Mouse (Mus musculus) limb, embryonic 14.5 days (tissue): Measurements from ENCODE around the gene Rex1bd. TPM values are rescaled to one million over a fixed set of nuclear protein-coding genes. Genes with fewer than 3 reads are reported as not detected.

Experiments used
- ATAC-seq: fragments of 200-750 bp; cut with Nextera tagmentation; 2 replicates; pipeline ENCODE4 v1.8.0; 2017; ENCODE audit warnings: low read depth, moderate number of reproducible peaks, moderate TSS enrichment; ENCODE audit not compliant: low FRiP score
- DNase-seq: peaks from one replicate; pipeline ENCODE4 v3.0.0-alpha.2; 2015; ENCODE audit warnings: low spot score
- H3K27ac ChIP-seq: fragments of 300-500 bp; sonication (generic); replicated peaks from 2 replicates; pipeline ENCODE4 v1.5.1; 2014; ENCODE audit warnings: low read depth, mild to moderate bottlenecking, low read length, moderate library complexity, mixed read lengths
- H3K27me3 ChIP-seq: fragments of 300-500 bp; sonication (generic); 2 replicates; pipeline ENCODE4 v1.6.1; 2014; ENCODE audit warnings: low read length, mixed read lengths; ENCODE audit not compliant: control insufficient read depth, insufficient read depth
- H3K36me3 ChIP-seq: fragments of 300-500 bp; sonication (generic); 2 replicates; pipeline ENCODE4 v1.6.1; 2014; ENCODE audit warnings: mild to moderate bottlenecking, low read length, moderate library complexity, mixed read lengths; ENCODE audit not compliant: control insufficient read depth, insufficient read depth
- H3K4me1 ChIP-seq: fragments of 300-500 bp; sonication (generic); 2 replicates; pipeline ENCODE4 v1.6.1; 2014; ENCODE audit warnings: antibody characterized with exemption, low read length, mixed read lengths; ENCODE audit not compliant: control insufficient read depth, insufficient read depth
- H3K4me2 ChIP-seq: fragments of 300-500 bp; sonication (generic); replicated peaks from 2 replicates; pipeline ENCODE4 v1.6.1; 2014; ENCODE audit warnings: low read depth, mild to moderate bottlenecking, low read length, moderate library complexity; ENCODE audit not compliant: severe bottlenecking
- H3K4me3 ChIP-seq: fragments of 300-500 bp; sonication (generic); replicated peaks from 2 replicates; pipeline ENCODE4 v1.5.1; 2014; ENCODE audit warnings: low read length
- H3K9ac ChIP-seq: fragments of 300-500 bp; sonication (generic); 2 replicates; pipeline ENCODE4 v1.6.1; 2014; ENCODE audit warnings: mild to moderate bottlenecking, low read depth, low read length, moderate library complexity; ENCODE audit not compliant: severe bottlenecking
- H3K9me3 ChIP-seq: fragments of 300-500 bp; sonication (generic); 2 replicates; pipeline ENCODE4 v1.6.1; 2016; ENCODE audit warnings: low read length; ENCODE audit not compliant: control insufficient read depth
- POLR2A ChIP-seq: fragments of 200-500 bp; IDR thresholded peaks from 2 replicates; pipeline ENCODE4 v1.8.0; 2012; ENCODE audit warnings: inconsistent platforms, mild to moderate bottlenecking, moderate library complexity, borderline replicate concordance; ENCODE audit not compliant: insufficient read depth, insufficient read length; ENCODE audit errors: extremely low read depth
- WGBS: fragments of 180-500 bp; shearing (Covaris S2); extraction: QIAGEN DNeasy Blood & Tissue Kit; methylation state at CpG from one replicate; pipeline ENCODE4 v1.1.7; 2014; 5-methylcytosine and 5-hydroxymethylcytosine counted together
- polyA plus RNA-seq, 2 experiments: library from polyadenylated mRNA; depleted of rRNA in 1 of 2; stranded (reverse) in 1 of 2; unstranded in 1 of 2; fragments of >200 nt; fragmentation: Nextera tagmentation in 1 of 2; extraction: Ambion mirVana in 1 of 2; gene quantifications; 2 replicates each; pipeline versions ENCODE4 v1.2.1 to v1.2.3; 2012 to 2014

Rex1bd gene
- polyA plus RNA-seq, 2 experiments, result 152 to 154 TPM

- no peak overlapping the region for H3K9ac ChIP-seq
- no peak overlapping the region for H3K27ac ChIP-seq
- H3K27me3 ChIP-seq, result no peaks in the 10 kb centered on the region
- ATAC-seq (no peak), DNase-seq (no peak)
- H3K4me3 ChIP-seq, result no peak overlapping the region
- H3K4me2 ChIP-seq, result no peak overlapping the region
- WGBS, result 90% methylated on average over 10 of the region's 10 CpGs
- TF ChIP-seq POLR2A, result no peak
- no peaks in the 10 kb centered on the region for H3K36me3 ChIP-seq
- H3K9me3 ChIP-seq, result no peaks in the 10 kb centered on the region
- H3K4me1 ChIP-seq, result no peaks in the 10 kb centered on the region
Observed at GRCm38 (mm10) chr8:70549412-70550184, 43.0 kb upstream of the Rex1bd start.

GRCm38 (mm10) chr8:70547762-70548161 lies 41.2 kb upstream of the Rex1bd start:
- no peak overlapping the region for H3K9ac ChIP-seq
- H3K27ac ChIP-seq, result no peak overlapping the region
- H3K36me3 ChIP-seq, result no peaks in the 10 kb centered on the region
- H3K9me3 ChIP-seq, result no peaks in the 10 kb centered on the region
- no peak overlapping the region for H3K4me3 ChIP-seq
- no peak overlapping the region for H3K4me2 ChIP-seq
- no peaks in the 10 kb centered on the region for H3K27me3 ChIP-seq
- DNase-seq (no peak), ATAC-seq (no peak)
- no peak for TF ChIP-seq POLR2A
- whole genome bisulfite sequencing, result 92% methylated on average over 6 of the region's 6 CpGs
- H3K4me1 ChIP-seq, result no peaks in the 10 kb centered on the region

DNA sequence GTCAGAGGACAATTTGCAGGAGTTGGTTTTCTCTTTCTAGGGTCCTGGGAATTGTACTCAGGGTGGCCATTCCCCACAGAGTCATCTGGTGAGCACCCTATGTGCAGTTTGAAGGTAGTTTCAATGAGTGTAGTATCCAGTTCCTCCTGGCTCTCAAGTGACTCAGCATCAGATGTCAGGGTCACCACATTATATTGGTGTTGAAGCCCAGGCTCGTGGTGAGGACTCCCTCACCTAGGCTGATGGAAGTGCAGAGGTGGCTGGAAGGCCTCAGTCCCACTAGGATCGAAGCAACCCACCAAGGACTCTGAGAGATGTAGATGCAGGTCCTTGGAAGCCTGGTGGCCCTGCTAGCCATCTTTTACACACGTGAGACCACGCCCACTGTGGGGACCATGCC lies 39.9 kb upstream of the Rex1bd start:
- DNase-seq (no peak), ATAC-seq (no peak)
- H3K4me2 ChIP-seq, result no peak overlapping the region
- WGBS, result 82% methylated on average over 4 of the region's 4 CpGs
- H3K27ac ChIP-seq, result no peak overlapping the region
- 0 out of 2 replicates have a peak, but pooled peaks cover under 1% of the 10 kb centered on the region for H3K4me1 ChIP-seq
- H3K9ac ChIP-seq, result no peak overlapping the region
- H3K4me3 ChIP-seq, result no peak overlapping the region
- no peaks in the 10 kb centered on the region for H3K27me3 ChIP-seq
- no peaks in the 10 kb centered on the region for H3K36me3 ChIP-seq
- no peaks in the 10 kb centered on the region for H3K9me3 ChIP-seq
- no peak for TF ChIP-seq POLR2A

GRCm38 (mm10) chr8:70544200-70544687 lies 37.7 kb upstream of the Rex1bd start:
- H3K4me2 ChIP-seq, result no peak overlapping the region
- H3K9me3 ChIP-seq, result no peaks in the 10 kb centered on the region
- H3K9ac ChIP-seq, result no peak overlapping the region
- no peak overlapping the region for H3K27ac ChIP-seq
- TF ChIP-seq POLR2A, result no peak
- H3K4me1 ChIP-seq, result peaks cover 14% of the 10 kb centered on the region
- ATAC-seq (no peak), DNase-seq (no peak)
- no peaks in the 10 kb centered on the region for H3K36me3 ChIP-seq
- WGBS, result 82% methylated on average over 6 of the region's 6 CpGs
- no peak overlapping the region for H3K4me3 ChIP-seq
- H3K27me3 ChIP-seq, result no peaks in the 10 kb centered on the region

GRCm38 (mm10) chr8:70541081-70541480 lies 34.5 kb upstream of the Rex1bd start:
- no peaks in the 10 kb centered on the region for H3K9me3 ChIP-seq
- H3K9ac ChIP-seq, result 0 out of 2 replicates have a peak overlapping the region, but pooled peaks have one; percentile 6
- no peaks in the 10 kb centered on the region for H3K27me3 ChIP-seq
- H3K4me2 ChIP-seq, result peak overlapping the region; percentile 74; the same call in 1 of the 2 replicates
- H3K36me3 ChIP-seq, result peaks cover 12% of the 10 kb centered on the region
- peak overlapping the region; percentile 68 for H3K4me3 ChIP-seq
- peaks cover 14% of the 10 kb centered on the region for H3K4me1 ChIP-seq
- no peak for ATAC-seq
- no peak for DNase-seq
- 82% methylated on average over 5 of the region's 5 CpGs for WGBS
- no peak overlapping the region for H3K27ac ChIP-seq
- no peak for TF ChIP-seq POLR2A
